Mouse (Mus musculus) limb, embryonic 15.5 days (tissue): ENCODE results near the gene Gdf2. TPM values are rescaled to one million over a fixed set of nuclear protein-coding genes. Genes with fewer than 3 reads are reported as not detected.

Experiments
- ATAC-seq: fragments of 200-750 bp; cut with Nextera tagmentation; 2 replicates; pipeline ENCODE4 v1.8.0; 2017; ENCODE audit warnings: low read depth, moderate TSS enrichment; ENCODE audit not compliant: insufficient number of reproducible peaks, low FRiP score, low TSS enrichment
- H3K27ac ChIP-seq: fragments of 300-500 bp; sonication (generic); 2 replicates; pipeline ENCODE4 v1.5.1; 2015; ENCODE audit warnings: moderate library complexity, mild to moderate bottlenecking, inconsistent platforms
- H3K27me3 ChIP-seq: fragments of 300-500 bp; sonication (generic); 2 replicates; pipeline ENCODE4 v1.6.1; 2015; ENCODE audit warnings: inconsistent platforms
- H3K36me3 ChIP-seq: fragments of 300-500 bp; sonication (generic); 2 replicates; pipeline ENCODE4 v1.6.1; 2015; ENCODE audit warnings: inconsistent platforms
- H3K4me1 ChIP-seq: fragments of 300-500 bp; sonication (generic); 2 replicates; pipeline ENCODE4 v1.6.1; 2015; ENCODE audit warnings: inconsistent platforms
- H3K4me2 ChIP-seq: fragments of 300-500 bp; sonication (generic); 2 replicates; pipeline ENCODE4 v1.6.1; 2015; ENCODE audit warnings: mild to moderate bottlenecking, inconsistent platforms
- H3K4me3 ChIP-seq: fragments of 300-500 bp; sonication (generic); 2 replicates; pipeline ENCODE4 v1.5.1; 2015; ENCODE audit warnings: mild to moderate bottlenecking, inconsistent platforms
- H3K9ac ChIP-seq: fragments of 300-500 bp; sonication (generic); 2 replicates; pipeline ENCODE4 v1.6.1; 2015; ENCODE audit warnings: inconsistent platforms
- H3K9me3 ChIP-seq: fragments of 300-500 bp; sonication (generic); 2 replicates; pipeline ENCODE4 v1.6.1; 2016; ENCODE audit warnings: inconsistent platforms
- WGBS: fragments of 180-500 bp; shearing (Covaris S2); methylation state at CpG from one replicate; pipeline ENCODE4 v1.1.7; 2015; 5-methylcytosine and 5-hydroxymethylcytosine counted together
- polyA plus RNA-seq: library from polyadenylated mRNA; unstranded; fragments of >200 nt; fragmentation: Nextera tagmentation; extraction: Ambion mirVana; gene quantifications from 2 replicates; pipeline ENCODE4 v1.2.1, GENCODE M21; 2015

The Gdf2 gene
- polyA plus RNA-seq, 1 experiment from 2014 or later, result not detected

DNA sequence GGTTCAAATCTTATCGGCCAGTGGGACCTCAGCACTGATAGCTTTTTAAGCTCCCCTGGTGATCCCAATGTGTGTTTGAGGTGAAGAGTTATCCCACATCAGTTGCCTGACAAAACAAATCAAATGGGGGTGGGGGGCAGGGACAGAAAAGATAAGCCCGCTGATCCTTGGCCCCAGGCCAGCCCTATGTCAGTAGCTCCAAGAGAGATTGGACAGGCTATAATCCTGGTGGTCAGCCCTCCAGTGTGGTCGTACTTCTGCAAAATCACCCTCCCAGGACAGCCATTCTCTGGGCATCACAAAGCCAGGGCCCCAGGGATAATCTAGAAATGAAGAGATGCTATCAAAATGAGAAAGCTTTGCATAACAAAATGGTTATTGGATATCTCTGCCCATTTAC is 18.0 kb downstream of the Gdf2 start:
- Histone ChIP-seq H3K4me1 (no peaks in the 10 kb centered on the region), H3K27ac (no peak overlapping the region), H3K9me3 (no peaks in the 10 kb centered on the region), H3K4me2 (no peak overlapping the region), H3K4me3 (no peak overlapping the region), H3K36me3 (no peaks in the 10 kb centered on the region), H3K27me3 (0 out of 2 replicates have a peak, but pooled peaks cover 7% of the 10 kb centered on the region), H3K9ac (no peak overlapping the region)
- WGBS, result 78% methylated on average over 3 of the region's 3 CpGs
- no peak for ATAC-seq

DNA sequence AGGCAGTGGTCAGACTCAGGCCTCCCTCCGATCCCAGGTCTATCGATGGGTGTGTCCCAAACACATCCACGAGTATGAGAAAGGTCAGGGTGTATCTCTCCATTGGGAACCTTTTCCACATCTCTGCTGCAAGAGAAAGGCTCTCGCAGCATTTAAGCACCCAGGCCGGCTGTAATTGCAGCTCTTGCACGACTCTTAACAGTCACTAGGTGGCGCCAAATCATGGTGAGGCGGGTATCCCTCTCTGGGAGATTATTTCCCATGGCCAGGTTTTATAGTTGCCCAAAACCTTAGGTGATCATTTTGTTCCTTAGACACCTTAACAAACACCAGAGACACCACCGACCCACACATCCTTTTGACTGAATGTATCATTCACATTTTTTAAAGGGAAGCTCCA is 18.5 kb downstream of the Gdf2 start:
- Histone ChIP-seq H3K4me2 (no peak overlapping the region), H3K4me1 (no peaks in the 10 kb centered on the region), H3K9ac (no peak overlapping the region), H3K27me3 (0 out of 2 replicates have a peak, but pooled peaks cover 7% of the 10 kb centered on the region), H3K4me3 (no peak overlapping the region), H3K9me3 (no peaks in the 10 kb centered on the region), H3K36me3 (no peaks in the 10 kb centered on the region), H3K27ac (no peak overlapping the region)
- 8% methylated on average over 9 of the region's 9 CpGs for WGBS
- no peak for ATAC-seq

DNA sequence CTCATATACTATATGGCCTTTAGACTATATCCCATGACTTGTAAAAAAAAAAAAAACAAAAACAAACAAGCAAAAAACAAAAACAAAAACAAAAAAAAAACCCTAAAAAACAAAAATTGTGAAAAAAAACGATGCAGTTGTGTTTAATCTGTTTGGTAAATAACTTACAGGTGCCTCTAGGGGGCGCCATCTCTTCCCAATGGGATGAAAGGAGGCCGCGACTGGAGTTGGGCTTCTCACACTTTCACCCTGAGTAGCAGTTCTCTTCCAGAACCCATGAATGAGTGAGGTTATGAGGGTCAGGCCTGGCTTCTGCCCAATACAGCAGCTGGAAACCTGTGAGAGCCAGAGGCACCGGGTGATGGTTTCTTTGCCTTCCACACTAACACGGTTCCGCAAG is 24.8 kb downstream of the Gdf2 start:
- Histone ChIP-seq H3K27me3 (0 out of 2 replicates have a peak, but pooled peaks cover 7% of the 10 kb centered on the region), H3K4me1 (no peaks in the 10 kb centered on the region), H3K9me3 (no peaks in the 10 kb centered on the region), H3K27ac (no peak overlapping the region), H3K9ac (no peak overlapping the region), H3K4me3 (no peak overlapping the region), H3K36me3 (no peaks in the 10 kb centered on the region), H3K4me2 (no peak overlapping the region)
- 56% methylated on average over 7 of the region's 7 CpGs for WGBS
- no peak for ATAC-seq

GRCm38 (mm10) chr14:33972679-33973078 is 31.8 kb downstream of the Gdf2 start:
- WGBS, result 42% methylated on average over 7 of the region's 7 CpGs
- no peaks in the 10 kb centered on the region for H3K36me3 ChIP-seq

DNA sequence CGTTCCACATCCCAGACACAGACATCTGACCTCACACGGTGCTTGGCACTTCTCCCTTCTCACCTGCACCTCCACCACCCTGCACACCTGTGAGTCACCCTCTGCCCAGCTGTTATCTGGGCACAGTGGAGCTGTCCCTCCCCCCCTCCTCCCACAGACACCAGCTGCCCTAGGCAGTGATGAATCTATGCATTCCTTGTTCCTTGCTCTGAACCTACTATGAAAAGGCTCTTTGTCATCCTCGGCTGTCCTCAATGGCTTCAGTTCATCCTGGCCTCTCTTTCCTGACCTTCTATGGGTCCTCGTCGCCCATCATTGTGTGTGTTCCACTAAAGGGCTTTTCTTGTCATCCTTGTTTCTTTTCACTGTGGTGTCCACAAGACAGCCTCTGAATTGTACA is 33.9 kb downstream of the Gdf2 start:
- 78% methylated on average over 5 of the region's 5 CpGs for WGBS
- Histone ChIP-seq H3K27me3 (peaks cover 12% of the 10 kb centered on the region; the same call in 1 of the 2 replicates), H3K4me3 (no peak overlapping the region), H3K27ac (no peak overlapping the region), H3K9ac (no peak overlapping the region), H3K9me3 (no peaks in the 10 kb centered on the region), H3K4me2 (no peak overlapping the region), H3K4me1 (peaks cover 4% of the 10 kb centered on the region; the same call in 1 of the 2 replicates), H3K36me3 (no peaks in the 10 kb centered on the region)
- ATAC-seq, result no peak

More at GRCm38 (mm10) chr14:33972679-33973078, 31.8 kb downstream of the Gdf2 start:
- H3K4me1 ChIP-seq, result no peaks in the 10 kb centered on the region
- no peak overlapping the region for H3K9ac ChIP-seq
- no peak overlapping the region for H3K4me3 ChIP-seq
- H3K27ac ChIP-seq, result no peak overlapping the region
- H3K4me2 ChIP-seq, result no peak overlapping the region
- H3K9me3 ChIP-seq, result no peaks in the 10 kb centered on the region
- H3K27me3 ChIP-seq, result peaks cover 12% of the 10 kb centered on the region; the same call in 1 of the 2 replicates
- ATAC-seq, result no peak

GRCm38 (mm10) chr14:33977748-33978147 is 36.9 kb downstream of the Gdf2 start:
- ATAC-seq, result no peak
- Histone ChIP-seq H3K4me1 (peaks cover 4% of the 10 kb centered on the region; the same call in 1 of the 2 replicates), H3K9me3 (no peaks in the 10 kb centered on the region), H3K27me3 (peaks cover 5% of the 10 kb centered on the region; the same call in 1 of the 2 replicates), H3K36me3 (no peaks in the 10 kb centered on the region), H3K4me3 (no peak overlapping the region), H3K27ac (no peak overlapping the region), H3K4me2 (peak overlapping the region; percentile 71; the same call in 1 of the 2 replicates), H3K9ac (no peak overlapping the region)
- 10% methylated on average over 7 of the region's 7 CpGs for WGBS

DNA sequence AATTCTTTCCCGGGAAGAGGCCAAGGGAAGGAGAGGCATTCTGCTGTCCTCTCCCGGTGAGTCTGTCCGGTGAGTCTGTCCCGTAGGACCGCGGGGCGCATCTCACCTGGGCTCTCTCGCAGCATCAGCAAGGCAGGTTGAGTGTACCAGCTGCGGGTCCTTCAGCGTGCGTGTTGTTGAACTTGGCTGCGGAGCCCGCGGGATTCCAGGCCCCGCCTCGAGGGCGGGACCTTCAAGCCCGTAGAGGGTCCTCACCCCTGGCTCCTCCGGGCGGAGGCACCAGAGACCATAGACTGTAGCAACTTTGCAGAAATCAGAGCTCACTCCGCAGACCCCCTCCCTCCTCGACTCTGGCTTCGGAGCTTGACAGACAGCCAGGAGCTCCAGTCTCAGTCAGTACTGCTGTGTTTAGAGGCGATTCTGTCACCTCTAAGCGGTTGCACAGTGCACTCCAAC is 37.8 kb downstream of the Gdf2 start, which contains the start of gene Zfp488:
TSS of gene Zfp488 (minus strand) at position 161 of the 456 bp plus-strand sequence.
- H3K4me2 ChIP-seq, result peak within 1 kb of the TSS; percentile 71
- no peak within 1 kb of the TSS for H3K27ac ChIP-seq
- H3K4me3 ChIP-seq, result peak within 1 kb of the TSS; percentile 39
- H3K4me1 ChIP-seq, result peaks cover 4% of the 10 kb centered on the region; the same call in 1 of the 2 replicates
- no peaks in the 10 kb centered on the region for H3K36me3 ChIP-seq
- no peak within 1 kb of the TSS for H3K9ac ChIP-seq
- H3K27me3 ChIP-seq, result peaks cover 5% of the 10 kb centered on the region; the same call in 1 of the 2 replicates
- no peaks in the 10 kb centered on the region for H3K9me3 ChIP-seq
- 2% methylated on average over 25 of the region's 25 CpGs for WGBS
- ATAC-seq, result no peak

GRCm38 (mm10) chr14:33989201-33989600 is 48.4 kb downstream of the Gdf2 start:
- Histone ChIP-seq H3K27ac (no peak overlapping the region), H3K4me2 (no peak overlapping the region)
- 67% methylated on average over 3 of the region's 3 CpGs for WGBS

DNA sequence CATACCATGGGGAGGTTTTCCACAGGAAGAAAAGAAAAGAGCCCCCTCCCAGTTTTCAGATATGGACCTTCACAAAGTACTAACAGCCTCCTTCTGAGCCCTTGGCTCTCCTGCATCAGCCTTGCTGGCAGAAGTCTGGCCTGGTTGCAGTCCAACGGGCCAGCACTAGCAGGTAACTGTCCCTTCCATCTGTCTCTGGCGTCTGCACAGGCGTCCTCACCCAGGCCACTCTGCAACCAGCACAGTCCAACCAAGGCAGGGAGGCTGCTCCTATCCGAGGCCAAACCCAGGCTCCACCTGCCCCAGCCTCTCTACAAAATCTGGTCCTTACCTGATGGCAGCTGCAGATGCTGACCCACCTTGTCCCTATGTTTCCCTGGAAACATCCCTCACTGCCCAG is 51.1 kb downstream of the Gdf2 start:
- Histone ChIP-seq H3K36me3 (no peaks in the 10 kb centered on the region), H3K4me1 (no peaks in the 10 kb centered on the region), H3K9ac (no peak overlapping the region), H3K4me3 (no peak overlapping the region), H3K4me2 (no peak overlapping the region), H3K27ac (no peak overlapping the region), H3K9me3 (no peaks in the 10 kb centered on the region), H3K27me3 (no peaks in the 10 kb centered on the region)
- ATAC-seq, result no peak
- WGBS, result 62% methylated on average over 4 of the region's 4 CpGs

More at GRCm38 (mm10) chr14:33989201-33989600, 48.4 kb downstream of the Gdf2 start:
- Histone ChIP-seq H3K4me3 (no peak overlapping the region), H3K36me3 (no peaks in the 10 kb centered on the region), H3K9ac (no peak overlapping the region), H3K27me3 (no peaks in the 10 kb centered on the region), H3K9me3 (no peaks in the 10 kb centered on the region), H3K4me1 (no peaks in the 10 kb centered on the region)
- no peak for ATAC-seq

- no peaks in the 10 kb centered on the region for H3K27me3 ChIP-seq
- WGBS, result 92% methylated on average over 9 of the region's 9 CpGs
- no peak overlapping the region for H3K4me3 ChIP-seq
- H3K4me1 ChIP-seq, result no peaks in the 10 kb centered on the region
- no peak overlapping the region for H3K9ac ChIP-seq
- ATAC-seq, result no peak
- no peaks in the 10 kb centered on the region for H3K9me3 ChIP-seq
- no peak overlapping the region for H3K4me2 ChIP-seq
- H3K36me3 ChIP-seq, result no peaks in the 10 kb centered on the region
- no peak overlapping the region for H3K27ac ChIP-seq
These were observed 52.2 kb downstream of the Gdf2 start for GRCm38 (mm10) chr14:33993051-33993450.

DNA sequence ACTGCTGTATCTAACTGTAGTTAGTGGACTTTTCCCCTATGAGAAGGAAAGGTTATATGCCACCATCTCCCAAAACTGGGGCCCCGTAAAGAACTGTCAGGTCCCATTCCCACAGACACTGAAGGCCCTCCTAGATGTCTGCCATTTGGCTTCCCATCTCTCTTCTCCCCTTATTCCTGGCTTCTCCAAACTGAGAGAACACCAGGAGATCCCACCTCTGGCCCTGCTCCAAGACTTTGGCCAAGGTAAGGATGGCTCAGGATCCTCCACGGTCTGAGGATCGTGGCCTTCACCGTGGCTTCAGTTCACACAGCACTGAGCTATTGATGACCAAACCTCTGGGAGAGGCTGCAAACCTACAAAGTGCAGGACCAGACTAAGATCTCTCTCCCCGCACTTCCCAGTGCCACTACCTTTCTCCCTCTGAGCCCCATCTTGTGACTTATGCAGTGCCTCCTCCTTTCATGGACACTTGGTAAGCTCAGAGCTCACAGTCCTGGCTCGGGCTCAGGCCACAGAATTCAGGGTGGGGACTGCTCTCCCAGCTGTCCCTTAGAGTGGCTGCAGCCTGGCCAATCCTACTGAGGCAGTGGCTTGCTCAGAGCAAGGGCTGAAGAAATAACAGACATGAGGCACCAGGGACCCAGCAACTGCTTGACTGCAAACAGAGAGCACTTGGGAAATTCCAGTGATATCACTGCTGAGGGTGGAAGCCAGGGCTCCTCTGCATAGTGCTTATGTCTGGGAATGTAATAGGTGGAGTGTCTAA is 52.9 kb downstream of the Gdf2 start:
- H3K4me1 ChIP-seq, result no peaks in the 10 kb centered on the region
- H3K36me3 ChIP-seq, result no peaks in the 10 kb centered on the region
- no peak overlapping the region for H3K4me2 ChIP-seq
- no peak overlapping the region for H3K27ac ChIP-seq
- no peaks in the 10 kb centered on the region for H3K27me3 ChIP-seq
- H3K9ac ChIP-seq, result no peak overlapping the region
- H3K4me3 ChIP-seq, result no peak overlapping the region
- WGBS, result 86% methylated on average over 6 of the region's 6 CpGs
- ATAC-seq, result no peak
- no peaks in the 10 kb centered on the region for H3K9me3 ChIP-seq
